Mouse (Mus musculus): ENCODE data around the gene Olfm2. TPM values are rescaled to one million over a fixed set of nuclear protein-coding genes. Genes with fewer than 3 reads are reported as not detected.
A peak's percentile ranks its signal among the peaks of the same experiment; 100 is the strongest.

Olfm2 gene
- polyA plus RNA-seq, 1 experiment from 2014 or later: 1.1 TPM

DNA sequence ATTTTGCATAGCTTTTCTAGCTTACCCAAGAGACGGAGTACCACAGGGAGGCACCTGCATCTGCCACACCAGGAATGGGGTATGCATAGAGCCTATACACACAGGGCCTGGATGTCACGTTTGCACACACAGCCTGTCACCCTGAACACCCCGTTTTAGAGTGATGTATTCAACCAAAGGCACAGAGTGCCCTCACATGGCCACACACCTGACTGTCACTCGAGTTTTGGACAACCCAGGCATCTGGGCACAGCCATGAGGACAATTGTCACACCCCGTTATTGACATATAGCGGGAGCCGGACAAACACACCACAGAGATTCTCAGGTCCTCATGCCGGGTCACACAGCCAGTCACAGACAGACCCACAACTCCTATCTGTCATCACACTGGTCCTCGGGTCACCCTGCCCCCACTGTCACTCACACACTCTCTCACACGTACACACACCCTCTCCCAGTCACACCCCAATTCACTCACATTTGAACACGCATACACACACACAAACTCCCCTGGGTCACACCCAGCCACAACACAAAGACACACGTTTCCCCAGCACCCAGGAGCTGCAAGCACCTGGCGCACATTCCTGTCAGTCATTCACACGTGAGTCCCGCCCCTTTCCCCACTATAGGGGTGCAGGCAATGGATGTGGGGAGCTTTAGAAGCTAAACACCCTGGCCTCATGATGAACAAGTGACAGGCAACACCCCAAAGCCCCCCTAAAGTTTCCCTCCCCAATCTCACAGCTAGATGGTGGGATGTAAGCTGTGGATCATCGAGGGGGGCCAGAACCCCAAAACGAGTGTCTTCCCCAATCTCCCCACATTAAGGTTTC lies 801 bp downstream of the Olfm2 start:
- Histone ChIP-seq H3K4me1 (replicated peaks) (peaks cover 13% of the 10 kb centered on the region), H3K9me3 (replicated peaks) (peaks cover 4% of the 10 kb centered on the region; the same call in 1 of the 2 replicates), H3K9ac (no peak overlapping the region; the same call in 1 of the 2 replicates), H3K27ac (ENCODE audit: poor library complexity, severe bottlenecking) (no peak overlapping the region), H3K36me3 (no peaks in the 10 kb centered on the region), H3K27me3 (replicated peaks) (peaks cover 77% of the 10 kb centered on the region), H3K4me3 (peak overlapping the region; percentile 51), H3K4me2 (peak overlapping the region; percentile 87)
- ATAC-seq (ENCODE audit: insufficient number of reproducible peaks, low FRiP score): no peak
- 12% methylated on average over 17 of the region's 17 CpGs for WGBS

DNA sequence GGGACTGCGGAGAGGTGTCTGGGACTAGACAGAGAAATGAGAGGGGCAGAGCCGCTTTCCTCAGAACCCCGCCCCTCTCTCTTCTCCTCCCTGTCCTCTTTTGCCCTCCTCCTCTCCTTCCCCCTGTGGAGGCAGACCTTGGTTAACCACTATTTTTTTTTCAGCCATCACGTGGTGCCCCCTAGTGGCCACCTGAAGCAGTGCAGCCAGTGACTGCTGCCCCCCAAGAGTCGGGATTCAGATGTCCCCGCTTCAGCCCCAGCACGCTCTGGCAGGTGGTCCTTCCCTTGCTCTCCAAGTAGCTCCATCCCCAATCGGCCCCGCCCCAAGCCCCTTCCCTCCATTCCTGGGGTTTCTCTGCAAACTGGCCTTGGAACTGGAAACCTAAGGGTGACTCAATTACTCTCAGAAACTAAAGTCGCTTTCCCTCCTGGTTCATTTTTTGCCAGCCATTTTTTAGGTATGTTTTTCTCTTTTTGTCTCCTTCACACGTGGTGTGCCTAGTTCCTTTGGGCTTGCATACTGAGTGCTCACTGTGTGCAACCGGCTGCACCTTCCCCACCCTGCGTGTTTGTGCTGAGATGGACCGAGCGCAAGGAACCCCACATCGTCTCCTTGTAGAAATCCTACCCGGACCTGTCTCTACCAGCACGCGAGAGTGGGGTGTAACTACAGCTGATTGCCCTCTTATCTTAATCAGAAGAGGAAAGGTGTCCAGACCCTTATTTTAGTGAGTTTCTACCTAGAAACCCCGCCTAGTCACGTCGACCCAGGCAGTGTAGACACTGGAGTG lies 2.0 kb downstream of the Olfm2 start:
- Histone ChIP-seq H3K9ac (no peak overlapping the region), H3K36me3 (no peaks in the 10 kb centered on the region), H3K4me3 (no peak overlapping the region), H3K9me3 (replicated peaks) (peaks cover 4% of the 10 kb centered on the region; the same call in 1 of the 2 replicates), H3K27ac (ENCODE audit: poor library complexity, severe bottlenecking) (no peak overlapping the region), H3K4me1 (replicated peaks) (peaks cover 13% of the 10 kb centered on the region), H3K27me3 (replicated peaks) (peaks cover 80% of the 10 kb centered on the region), H3K4me2 (no peak overlapping the region)
- no peak for ATAC-seq (ENCODE audit: insufficient number of reproducible peaks, low FRiP score)
- 16% methylated on average over 22 of the region's 22 CpGs for WGBS

DNA sequence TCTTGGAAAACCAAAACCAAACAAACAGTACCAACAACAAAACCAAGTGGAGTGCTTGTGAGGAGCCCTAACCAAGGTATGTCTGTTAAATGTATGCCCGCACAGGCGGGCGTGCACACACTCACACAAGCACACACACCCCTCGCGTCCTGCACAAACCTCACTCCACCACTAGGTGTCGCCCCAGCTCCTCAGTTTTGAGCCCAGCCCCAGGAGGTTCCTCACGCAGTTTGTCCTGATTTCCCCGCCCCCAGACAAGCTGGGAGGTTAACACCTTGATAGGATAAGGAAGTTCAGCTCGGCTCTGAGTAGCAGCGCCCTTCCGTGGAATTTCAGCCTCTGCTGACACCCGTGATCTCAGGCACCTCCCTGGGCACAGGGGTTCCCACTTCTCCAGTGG lies 5.7 kb downstream of the Olfm2 start:
- H3K36me3 ChIP-seq: no peaks in the 10 kb centered on the region
- peaks cover 46% of the 10 kb centered on the region for H3K27me3 ChIP-seq (replicated peaks)
- 3% methylated on average over 12 of the region's 12 CpGs for WGBS
- H3K9me3 ChIP-seq (replicated peaks): peaks cover 4% of the 10 kb centered on the region; the same call in 1 of the 2 replicates
- no peak overlapping the region for H3K27ac ChIP-seq (ENCODE audit: poor library complexity, severe bottlenecking)
- ATAC-seq (ENCODE audit: insufficient number of reproducible peaks, low FRiP score): peak; percentile 60
- H3K4me3 ChIP-seq: no peak overlapping the region
- peaks cover 3% of the 10 kb centered on the region for H3K4me1 ChIP-seq (replicated peaks)
- no peak overlapping the region for H3K9ac ChIP-seq
- H3K4me2 ChIP-seq: peak overlapping the region; percentile 54

DNA sequence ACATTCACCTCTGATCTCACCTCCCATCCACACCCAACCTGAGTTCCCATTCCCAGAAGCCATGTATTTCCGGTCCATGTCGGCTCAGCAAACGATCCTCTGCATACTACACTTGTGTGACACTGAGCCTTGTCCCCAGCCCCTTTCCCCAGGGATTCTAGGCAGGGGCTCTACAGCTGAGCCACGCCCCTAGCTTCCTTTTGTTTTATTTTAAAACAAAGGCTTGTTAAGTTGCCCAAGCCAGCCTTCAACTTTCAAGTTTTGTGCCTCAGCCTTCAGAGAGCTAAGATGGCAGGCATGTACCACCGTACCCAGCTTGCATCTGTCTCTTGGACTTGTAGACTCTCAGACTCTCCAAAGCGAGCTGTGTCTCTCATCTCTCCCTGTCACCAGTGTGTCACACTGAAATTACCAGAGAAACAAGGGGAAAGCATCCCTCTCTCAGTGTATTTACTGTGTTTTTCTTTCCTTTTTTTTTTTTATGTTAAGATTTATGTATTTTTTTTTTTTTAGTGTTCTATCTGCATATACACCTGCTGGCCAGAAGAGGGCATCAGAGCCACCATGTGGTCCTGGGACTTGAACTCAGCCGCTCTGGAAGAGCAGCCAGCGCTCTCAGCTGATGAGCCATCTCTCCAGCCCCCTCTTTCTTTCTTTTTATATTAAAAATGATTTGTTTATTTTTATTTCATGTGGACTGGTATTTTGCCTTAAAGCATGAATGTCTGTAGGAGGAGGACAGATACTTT lies 7.7 kb downstream of the Olfm2 start:
- H3K4me1 ChIP-seq (replicated peaks): peaks cover 9% of the 10 kb centered on the region
- H3K27ac ChIP-seq (ENCODE audit: poor library complexity, severe bottlenecking): no peak overlapping the region
- 45% methylated on average over 8 of the region's 8 CpGs for WGBS
- peaks cover 38% of the 10 kb centered on the region for H3K27me3 ChIP-seq (replicated peaks)
- H3K9me3 ChIP-seq (replicated peaks): no peaks in the 10 kb centered on the region
- H3K4me2 ChIP-seq: no peak overlapping the region
- no peak overlapping the region for H3K4me3 ChIP-seq
- H3K9ac ChIP-seq: no peak overlapping the region
- H3K36me3 ChIP-seq: no peaks in the 10 kb centered on the region
- ATAC-seq (ENCODE audit: insufficient number of reproducible peaks, low FRiP score): no peak

DNA sequence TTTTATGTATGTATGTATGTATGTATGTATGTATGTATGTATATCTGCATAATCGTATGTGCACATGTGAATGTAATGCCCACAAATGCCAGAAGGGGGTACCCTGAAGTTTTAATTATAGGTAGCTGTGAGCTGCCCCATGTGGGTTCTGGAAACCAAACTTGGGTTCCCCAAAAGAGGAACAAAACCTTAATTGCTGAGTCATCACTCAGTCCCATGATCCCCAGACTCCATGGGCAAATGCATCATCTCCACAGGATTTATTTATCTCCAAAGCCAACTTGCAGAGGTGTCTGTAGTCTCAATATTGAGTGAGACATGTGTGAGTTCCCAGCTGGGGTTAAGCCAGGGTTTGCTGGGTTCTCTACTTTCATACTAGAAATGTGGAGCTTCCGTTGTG lies 8.9 kb downstream of the Olfm2 start:
- H3K4me2 ChIP-seq: no peak overlapping the region
- H3K4me1 ChIP-seq (replicated peaks): peaks cover 9% of the 10 kb centered on the region
- WGBS: 81% methylated on average over 2 of the region's 2 CpGs
- no peak overlapping the region for H3K27ac ChIP-seq (ENCODE audit: poor library complexity, severe bottlenecking)
- no peak overlapping the region for H3K4me3 ChIP-seq
- no peaks in the 10 kb centered on the region for H3K9me3 ChIP-seq (replicated peaks)
- H3K36me3 ChIP-seq: no peaks in the 10 kb centered on the region
- H3K27me3 ChIP-seq (replicated peaks): peaks cover 33% of the 10 kb centered on the region
- no peak overlapping the region for H3K9ac ChIP-seq
- ATAC-seq (ENCODE audit: insufficient number of reproducible peaks, low FRiP score): no peak

DNA sequence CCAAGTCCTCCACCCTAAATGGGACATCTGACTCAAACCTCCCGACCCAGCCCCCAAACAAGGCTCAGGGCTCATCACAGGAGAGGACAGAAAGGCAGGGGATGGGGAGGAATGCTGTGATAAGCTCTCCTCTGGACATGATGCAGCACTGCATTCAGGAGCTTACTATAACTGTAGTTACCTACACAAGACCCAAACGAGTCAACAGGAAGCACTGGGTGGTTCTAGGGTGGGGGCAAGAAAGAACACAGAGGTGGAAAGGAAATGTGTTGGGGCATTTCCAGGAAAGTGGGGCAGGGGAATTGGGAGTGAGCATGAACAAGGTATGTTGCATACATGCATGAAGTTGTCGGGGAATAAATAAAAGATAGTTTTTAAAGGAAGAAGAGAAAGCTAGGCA lies 11.5 kb downstream of the Olfm2 start:
- Histone ChIP-seq H3K9me3 (replicated peaks) (no peaks in the 10 kb centered on the region), H3K27ac (ENCODE audit: poor library complexity, severe bottlenecking) (no peak overlapping the region), H3K27me3 (replicated peaks) (peaks cover 34% of the 10 kb centered on the region), H3K9ac (no peak overlapping the region), H3K4me2 (no peak overlapping the region), H3K36me3 (no peaks in the 10 kb centered on the region), H3K4me1 (replicated peaks) (0 out of 2 replicates have a peak, but pooled peaks cover 6% of the 10 kb centered on the region), H3K4me3 (no peak overlapping the region)
- no peak for ATAC-seq (ENCODE audit: insufficient number of reproducible peaks, low FRiP score)
- 58% methylated on average over 3 of the region's 3 CpGs for WGBS

DNA sequence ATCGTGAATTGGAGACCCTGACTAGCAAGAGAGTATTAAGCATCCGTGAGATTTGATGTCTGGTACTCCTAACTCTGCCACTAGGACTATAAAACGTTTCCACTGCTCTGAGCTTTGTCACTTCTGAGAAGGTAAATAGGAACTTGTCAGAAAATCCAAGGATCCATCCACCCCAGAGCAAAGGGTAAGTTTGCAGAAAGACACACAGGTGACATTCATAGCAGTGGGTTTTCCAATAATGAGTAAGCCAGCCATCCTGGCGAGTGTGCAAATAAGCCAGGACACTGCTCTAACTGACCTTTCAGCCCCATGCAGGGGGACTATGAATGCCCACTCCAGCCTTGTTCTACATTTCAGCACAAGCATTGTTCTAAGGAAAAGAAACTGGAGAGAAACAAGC lies 14.4 kb downstream of the Olfm2 start:
- Histone ChIP-seq H3K4me3 (no peak overlapping the region), H3K4me1 (replicated peaks) (peaks cover 12% of the 10 kb centered on the region), H3K27ac (ENCODE audit: poor library complexity, severe bottlenecking) (no peak overlapping the region), H3K27me3 (replicated peaks) (peaks cover 54% of the 10 kb centered on the region), H3K36me3 (no peaks in the 10 kb centered on the region), H3K9me3 (replicated peaks) (no peaks in the 10 kb centered on the region), H3K4me2 (no peak overlapping the region), H3K9ac (no peak overlapping the region)
- ATAC-seq (ENCODE audit: insufficient number of reproducible peaks, low FRiP score): no peak
- 60% methylated on average over 4 of the region's 4 CpGs for WGBS

DNA sequence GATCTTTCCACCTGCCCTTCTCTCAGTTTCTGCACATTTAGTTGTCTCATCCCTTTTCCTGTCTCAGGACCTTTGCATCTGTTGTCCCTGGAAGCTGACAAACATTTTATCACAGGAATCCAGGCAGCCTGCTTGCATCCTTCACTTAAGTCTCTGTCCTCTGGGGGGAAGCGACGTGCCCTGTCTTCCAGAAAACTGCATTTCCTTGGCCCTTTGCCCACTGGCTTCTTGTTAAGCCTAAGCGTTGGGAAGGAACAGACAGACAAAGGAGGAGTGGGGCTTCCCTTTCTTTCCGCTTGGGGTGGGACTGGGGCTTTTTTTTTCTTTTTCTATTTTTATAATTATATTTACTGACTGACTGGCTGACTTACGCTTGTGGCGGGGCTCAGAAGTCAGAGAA lies 16.7 kb downstream of the Olfm2 start:
- Histone ChIP-seq H3K4me2 (no peak overlapping the region), H3K27me3 (replicated peaks) (peaks cover 75% of the 10 kb centered on the region), H3K9me3 (replicated peaks) (no peaks in the 10 kb centered on the region), H3K4me3 (no peak overlapping the region), H3K27ac (ENCODE audit: poor library complexity, severe bottlenecking) (no peak overlapping the region), H3K36me3 (no peaks in the 10 kb centered on the region), H3K9ac (no peak overlapping the region), H3K4me1 (replicated peaks) (peaks cover 14% of the 10 kb centered on the region)
- 49% methylated on average over 6 of the region's 6 CpGs for WGBS
- no peak for ATAC-seq (ENCODE audit: insufficient number of reproducible peaks, low FRiP score)

DNA sequence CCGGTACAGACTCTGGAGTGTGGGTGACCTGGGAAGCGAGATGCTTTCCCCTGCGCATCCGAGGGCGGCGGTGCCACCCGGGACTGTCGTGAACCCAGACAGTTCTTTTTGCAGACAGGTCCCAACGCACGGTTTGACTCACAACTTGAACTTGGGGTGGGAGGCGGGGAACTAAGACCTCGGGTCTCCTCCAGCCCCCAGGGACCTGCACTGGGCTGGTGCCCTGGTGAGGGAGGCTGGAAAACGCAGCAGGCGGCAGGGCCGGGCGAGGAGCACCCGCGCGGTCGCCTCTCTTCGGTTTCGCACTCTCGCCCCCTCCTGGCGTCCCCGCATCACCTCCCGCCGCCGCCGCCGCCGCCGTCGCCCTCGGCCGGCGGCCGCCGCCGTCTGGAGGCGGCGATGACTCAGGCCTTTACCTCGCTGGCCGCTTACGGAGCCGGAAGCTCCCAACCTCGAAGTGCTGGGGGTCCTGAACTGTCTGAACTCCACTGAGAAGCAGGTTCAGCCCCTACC lies 18.5 kb downstream of the Olfm2 start:
- Histone ChIP-seq H3K4me1 (replicated peaks) (peaks cover 14% of the 10 kb centered on the region), H3K9me3 (replicated peaks) (no peaks in the 10 kb centered on the region), H3K4me3 (peak overlapping the region; percentile 54), H3K36me3 (no peaks in the 10 kb centered on the region), H3K27ac (ENCODE audit: poor library complexity, severe bottlenecking) (no peak overlapping the region), H3K4me2 (peak overlapping the region; percentile 94), H3K9ac (peak overlapping the region; percentile 43), H3K27me3 (replicated peaks) (peaks cover 81% of the 10 kb centered on the region)
- peak; percentile 66 for ATAC-seq (ENCODE audit: insufficient number of reproducible peaks, low FRiP score)
- WGBS: under 1% methylated on average over 43 of the region's 46 CpGs

DNA sequence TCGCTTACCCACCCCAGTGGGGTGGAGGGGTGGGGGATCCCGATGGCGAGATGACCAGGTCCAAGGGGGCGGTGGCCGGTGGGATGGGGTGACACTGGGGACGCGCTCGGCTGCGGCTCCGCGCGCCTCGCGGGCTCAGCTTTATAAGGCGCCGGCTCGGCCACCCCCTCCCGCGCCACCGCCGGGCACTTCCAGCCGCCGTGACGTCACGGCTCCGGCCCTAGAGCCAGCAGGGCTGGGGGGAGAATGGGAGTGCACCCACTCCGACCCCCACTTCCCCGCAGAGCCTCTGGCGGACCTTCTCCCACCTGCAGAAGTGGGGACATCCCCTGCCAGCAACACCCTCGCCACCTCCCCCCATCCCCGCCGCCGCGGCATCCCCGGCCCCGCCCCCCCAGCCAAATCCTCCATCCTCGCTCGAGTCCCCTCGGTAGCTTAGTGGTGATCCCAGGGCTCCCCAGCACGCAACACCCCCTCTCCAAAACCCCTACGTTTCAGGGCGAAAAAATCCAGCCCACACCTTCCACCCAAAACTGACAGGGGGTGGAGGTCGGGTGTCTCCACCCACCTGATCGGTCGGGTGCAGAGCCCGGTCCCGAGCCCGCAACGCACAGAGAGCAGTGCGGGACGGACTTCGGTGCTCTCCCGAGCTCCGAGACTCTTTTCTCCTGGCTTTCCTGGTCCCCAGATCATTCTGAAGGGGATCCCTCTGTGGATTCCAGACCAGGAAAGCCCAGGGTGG lies 19.1 kb downstream of the Olfm2 start:
- peak overlapping the region; percentile 43 for H3K9ac ChIP-seq
- no peak overlapping the region for H3K27ac ChIP-seq (ENCODE audit: poor library complexity, severe bottlenecking)
- H3K36me3 ChIP-seq: no peaks in the 10 kb centered on the region
- H3K4me3 ChIP-seq: peak overlapping the region; percentile 54
- peak; percentile 61 for ATAC-seq (ENCODE audit: insufficient number of reproducible peaks, low FRiP score)
- H3K4me1 ChIP-seq (replicated peaks): peaks cover 14% of the 10 kb centered on the region
- no peaks in the 10 kb centered on the region for H3K9me3 ChIP-seq (replicated peaks)
- under 1% methylated on average over 46 of the region's 54 CpGs for WGBS
- H3K4me2 ChIP-seq: peak overlapping the region; percentile 94
- peaks cover 80% of the 10 kb centered on the region for H3K27me3 ChIP-seq (replicated peaks)

Measured in heart, embryonic 12.5 days (tissue).